ENCODE assay signal across 11 mouse cellular contexts in the genomic region with DNA sequence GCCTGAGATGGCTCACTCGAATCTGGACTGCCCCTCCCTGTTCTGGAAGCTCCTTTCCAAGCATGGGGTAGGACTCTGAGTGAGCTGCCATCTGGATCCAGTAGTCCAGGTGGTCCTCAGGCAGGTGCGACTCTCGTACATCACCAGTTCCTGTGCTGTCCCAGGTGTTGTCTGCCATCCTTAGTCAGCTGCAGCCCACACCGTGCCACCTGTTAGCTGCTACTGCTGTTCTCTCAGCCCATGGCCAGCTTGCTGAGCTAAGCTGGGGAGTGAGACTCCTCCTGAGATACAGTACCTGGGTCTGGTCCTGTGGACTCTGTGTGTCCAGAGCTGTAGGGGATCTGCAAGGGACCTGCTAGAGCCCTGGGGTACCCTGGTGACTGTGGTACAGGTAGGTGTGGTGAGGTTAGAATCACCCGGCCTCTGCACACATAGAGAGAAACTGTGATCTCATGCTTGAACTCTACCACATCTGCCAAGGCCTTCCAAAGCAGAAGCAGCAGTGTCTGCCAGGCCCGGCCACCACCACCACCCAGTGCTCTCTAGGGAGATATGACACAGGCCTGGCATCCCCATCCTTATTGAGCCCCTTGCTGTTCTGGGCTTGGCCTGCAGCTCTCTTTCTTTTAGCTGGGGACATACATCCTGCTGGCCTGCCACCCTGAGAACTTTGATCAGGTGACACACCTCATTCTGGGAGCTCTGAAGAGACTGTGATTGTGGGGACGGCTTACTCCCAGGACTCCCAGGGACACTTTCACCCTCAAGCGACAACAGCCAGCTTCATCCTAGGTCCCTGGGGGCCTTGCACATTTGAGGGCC. TPM values are rescaled to one million over a fixed set of nuclear protein-coding genes. Genes with fewer than 3 reads are reported as not detected.
DNase-seq lines count a peak whose midpoint lies in the region; ATAC-seq lines count a peak whose summit lies in the region.
"Had no signal": no experiment of that assay in that cellular context is flagged by ENCODE, and none has a peak within 500 bp of the region (broad histone marks: within the 10 kb centered on the region; RNA-seq: fewer than 3 reads in every experiment).

No protein-coding gene starts in this region.

- H3K4me2 ChIP-seq in heart, embryonic 13.5 days = no peak overlapping the region
- H3K4me2 ChIP-seq in hindbrain, embryonic 12.5 days (replicated peaks) = no peak overlapping the region
- peak overlapping the region; percentile 17; the same call in 1 of the 2 replicates for H3K4me2 ChIP-seq in midbrain, embryonic 16.5 days (ENCODE audit: low read length)

- H3K9me3 ChIP-seq in heart, embryonic 13.5 days = no peaks in the 10 kb centered on the region
- H3K9me3 ChIP-seq in hindbrain, embryonic 12.5 days (replicated peaks) = no peaks in the 10 kb centered on the region
- no peaks in the 10 kb centered on the region for H3K9me3 ChIP-seq in midbrain, embryonic 16.5 days (replicated peaks; ENCODE audit: control insufficient read depth, low read length, poor library complexity, severe bottlenecking)

- WGBS in heart, embryonic 13.5 days = 72% methylated on average over 8 of the region's 8 CpGs
- WGBS in hindbrain, embryonic 12.5 days = 69% methylated on average over 8 of the region's 8 CpGs
- 65% methylated on average over 8 of the region's 8 CpGs for WGBS in midbrain, embryonic 16.5 days

- DNase-seq in heart, adult 18-20 months = no peak
- peak; percentile 61 for DNase-seq in brain, adult 2 months (ENCODE audit: low read depth, low spot score)
- no peak for DNase-seq in urinary bladder, postnatal 36 days (ENCODE audit: low spot score in 2 of 2)
- no peak for DNase-seq in embryo, embryonic 11 days
- DNase-seq in adrenal gland, adult 2 months = no peak

- peaks cover 66% of the 10 kb centered on the region for H3K4me1 ChIP-seq in heart, embryonic 13.5 days
- peaks cover 77% of the 10 kb centered on the region for H3K4me1 ChIP-seq in hindbrain, embryonic 12.5 days
- peaks cover 63% of the 10 kb centered on the region for H3K4me1 ChIP-seq in midbrain, embryonic 16.5 days (ENCODE audit: control insufficient read depth, insufficient read depth, low read length)

- H3K9ac ChIP-seq in heart, embryonic 13.5 days = peak overlapping the region; percentile 61
- peak overlapping the region; percentile 4 for H3K9ac ChIP-seq in hindbrain, embryonic 12.5 days
- peak overlapping the region; percentile 41 for H3K9ac ChIP-seq in midbrain, embryonic 16.5 days (ENCODE audit: low read depth, low read length)

- peaks cover 23% of the 10 kb centered on the region for H3K36me3 ChIP-seq in heart, embryonic 13.5 days
- H3K36me3 ChIP-seq in hindbrain, embryonic 12.5 days = peaks cover 24% of the 10 kb centered on the region
- H3K36me3 ChIP-seq in midbrain, embryonic 16.5 days (ENCODE audit: control insufficient read depth, insufficient read depth, low read length) = peaks cover 12% of the 10 kb centered on the region

- H3K27ac ChIP-seq in heart, embryonic 13.5 days (replicated peaks) = peak overlapping the region; percentile 75
- H3K27ac ChIP-seq in hindbrain, embryonic 12.5 days = peak overlapping the region; percentile 85
- peak overlapping the region; percentile 72 for H3K27ac ChIP-seq in midbrain, embryonic 16.5 days (ENCODE audit: low read length)

- no peaks in the 10 kb centered on the region for H3K27me3 ChIP-seq in heart, embryonic 13.5 days (replicated peaks)
- H3K27me3 ChIP-seq in hindbrain, embryonic 12.5 days = no peaks in the 10 kb centered on the region
- no peaks in the 10 kb centered on the region for H3K27me3 ChIP-seq in midbrain, embryonic 16.5 days (ENCODE audit: control insufficient read depth, insufficient read depth, low read depth, low read length)

- H3K4me3 ChIP-seq in heart, embryonic 13.5 days = no peak overlapping the region
- H3K4me3 ChIP-seq in hindbrain, embryonic 12.5 days = no peak overlapping the region
- H3K4me3 ChIP-seq in midbrain, embryonic 16.5 days (ENCODE audit: low read depth, low read length) = no peak overlapping the region

- no peak for ATAC-seq in heart, embryonic 13.5 days (ENCODE audit: extremely low read depth, insufficient number of reproducible peaks, low FRiP score, low TSS enrichment)
- ATAC-seq in hindbrain, embryonic 12.5 days (ENCODE audit: low FRiP score) = no peak
- no peak for ATAC-seq in midbrain, embryonic 16.5 days

RNA-seq across cellular contexts. Expression of gene Cel, which starts 25.0 kb away (rescaled TPM):
- polyA plus RNA-seq in heart, embryonic 13.5 days (2015; fragmentation: Nextera tagmentation; extraction: Ambion mirVana) = 0.31 TPM in 1 of 2 replicates, not detected in the other
- total RNA-seq in heart, adult 18-20 months (2021) = not detected
- polyA plus RNA-seq in hindbrain, embryonic 12.5 days (2016; fragmentation: Nextera tagmentation; extraction: Ambion mirVana) = not detected in 2 replicates
- polyA plus RNA-seq in midbrain, embryonic 16.5 days (2015; fragmentation: Nextera tagmentation; extraction: Ambion mirVana) = not detected in 2 replicates
- under 1 TPM in 1 of 2 experiments, not detected in 1; 0.14 TPM for total RNA-seq in adrenal gland, adult 2 months (2021)
- polyA plus RNA-seq in adrenal gland, adult 2 months (2012; rRNA removed) = 0.06 TPM in 1 of 2 replicates, not detected in the other
- total RNA-seq: common myeloid progenitor, adult 5-6 weeks; ES-E14; layer of hippocampus, postnatal 10 days had no signal

RNA-seq across cellular contexts. Expression of gene Ralgds, which starts 25.3 kb away (rescaled TPM):
- 19.2 and 20.3 TPM in 2 replicates for polyA plus RNA-seq in heart, embryonic 13.5 days (2015; fragmentation: Nextera tagmentation; extraction: Ambion mirVana)
- total RNA-seq in heart, adult 18-20 months (2021) = 10 to 100 TPM in 1 of 2 experiments, 1 to 10 TPM in 1; 8.7 to 11.5 TPM
- polyA plus RNA-seq in hindbrain, embryonic 12.5 days (2016; fragmentation: Nextera tagmentation; extraction: Ambion mirVana) = 96.7 and 108 TPM in 2 replicates
- polyA plus RNA-seq in midbrain, embryonic 16.5 days (2015; fragmentation: Nextera tagmentation; extraction: Ambion mirVana) = 78.4 and 82.0 TPM in 2 replicates
- 10 to 100 TPM; 23.3 to 45.5 TPM for total RNA-seq in adrenal gland, adult 2 months (2021)
- 56.8 and 73.5 TPM in 2 replicates for polyA plus RNA-seq in adrenal gland, adult 2 months (2012; rRNA removed)

RNA-seq across cellular contexts. Expression of gene Gm10134, which starts 32.3 kb away (rescaled TPM):
- polyA plus RNA-seq in heart, embryonic 13.5 days (2015; fragmentation: Nextera tagmentation; extraction: Ambion mirVana) = 1.1 and 1.6 TPM in 2 replicates
- total RNA-seq in heart, adult 18-20 months (2021) = 1 to 10 TPM; 1.1 to 1.2 TPM
- polyA plus RNA-seq in hindbrain, embryonic 12.5 days (2016; fragmentation: Nextera tagmentation; extraction: Ambion mirVana) = 1.8 and 2.8 TPM in 2 replicates
- polyA plus RNA-seq in midbrain, embryonic 16.5 days (2015; fragmentation: Nextera tagmentation; extraction: Ambion mirVana) = 2.3 and 3.6 TPM in 2 replicates
- total RNA-seq in adrenal gland, adult 2 months (2021) = 1 to 10 TPM in 1 of 2 experiments, not detected in 1; 2.2 TPM
- 0.42 TPM in 1 of 2 replicates, not detected in the other for polyA plus RNA-seq in adrenal gland, adult 2 months (2012; rRNA removed)
- total RNA-seq: common myeloid progenitor, adult 5-6 weeks had no signal

RNA-seq across cellular contexts. Expression of gene Gbgt1, which starts 41.5 kb away (rescaled TPM):
- polyA plus RNA-seq in heart, embryonic 13.5 days (2015; fragmentation: Nextera tagmentation; extraction: Ambion mirVana) = 0.25 and 0.47 TPM in 2 replicates
- 1 to 10 TPM; 2.4 to 2.7 TPM for total RNA-seq in heart, adult 18-20 months (2021)
- polyA plus RNA-seq in hindbrain, embryonic 12.5 days (2016; fragmentation: Nextera tagmentation; extraction: Ambion mirVana) = 0.67 and 0.72 TPM in 2 replicates
- 1.1 and 1.2 TPM in 2 replicates for polyA plus RNA-seq in midbrain, embryonic 16.5 days (2015; fragmentation: Nextera tagmentation; extraction: Ambion mirVana)
- 1 to 10 TPM; 3.7 to 4.6 TPM for total RNA-seq in adrenal gland, adult 2 months (2021)
- polyA plus RNA-seq in adrenal gland, adult 2 months (2012; rRNA removed) = 1.6 and 3.6 TPM in 2 replicates
- total RNA-seq: common myeloid progenitor, adult 5-6 weeks had no signal

RNA-seq across cellular contexts. Expression of gene Gtf3c5, which starts 45.3 kb away (rescaled TPM):
- 29.8 and 30.9 TPM in 2 replicates for polyA plus RNA-seq in heart, embryonic 13.5 days (2015; fragmentation: Nextera tagmentation; extraction: Ambion mirVana)
- 10 to 100 TPM in 1 of 2 experiments, 1 to 10 TPM in 1; 9.3 to 10.2 TPM for total RNA-seq in heart, adult 18-20 months (2021)
- polyA plus RNA-seq in hindbrain, embryonic 12.5 days (2016; fragmentation: Nextera tagmentation; extraction: Ambion mirVana) = 50.0 and 50.5 TPM in 2 replicates
- 42.3 and 46.3 TPM in 2 replicates for polyA plus RNA-seq in midbrain, embryonic 16.5 days (2015; fragmentation: Nextera tagmentation; extraction: Ambion mirVana)
- 10 to 100 TPM; 15.4 to 21.6 TPM for total RNA-seq in adrenal gland, adult 2 months (2021)
- 14.8 and 16.0 TPM in 2 replicates for polyA plus RNA-seq in adrenal gland, adult 2 months (2012; rRNA removed)

Comparison
In these comparisons a context has a peak if more than half of its experiments do, and no peak if none do; other contexts are left out.
1. H3K9ac ChIP-seq: peak in every context shown above with its lines; median percentile 61 in heart, embryonic 13.5 days; 41 in midbrain, embryonic 16.5 days; 4 in hindbrain, embryonic 12.5 days.